Mouse (Mus musculus) G1E (cell line): ENCODE measurements around the gene Tet3.

ENCODE experiments used
- CTCF ChIP-seq: IDR thresholded peaks from 2 replicates; pipeline ENCODE4 v1.5.1; 2012; ENCODE audit warnings: low read depth, low read length, inconsistent platforms, mixed read lengths
- GATA1 ChIP-seq: IDR thresholded peaks from 2 replicates; pipeline ENCODE4 v1.6.1; 2012; ENCODE audit warnings: borderline replicate concordance, low read length, inconsistent platforms, mixed read lengths
- GATA2 ChIP-seq: IDR thresholded peaks from 2 replicates; pipeline ENCODE4 v1.6.1; 2012; ENCODE audit warnings: low read depth, low read length, inconsistent platforms, borderline replicate concordance
- POLR2AphosphoS5 ChIP-seq: IDR thresholded peaks from 2 replicates; pipeline ENCODE4 v1.6.1; 2012; ENCODE audit warnings: low read depth, low read length, inconsistent platforms; ENCODE audit not compliant: insufficient replicate concordance

GRCm38 (mm10) chr6:83449440-83449839, 9.4 kb downstream of the Tet3 start:
- TF ChIP-seq GATA1 (no peak), CTCF (no peak), GATA2 (no peak), POLR2AphosphoS5 (no peak)
